ENCODE assay signal across 9 mouse cellular contexts in genomic region chr10:67026375-67026774, GRCm38 (mm10).
DNase-seq lines count a peak whose midpoint lies in the region; ATAC-seq lines count a peak whose summit lies in the region.
"Had no signal": no experiment of that assay in that cellular context is flagged by ENCODE, and none has a peak within 500 bp of the region (broad histone marks: within the 10 kb centered on the region; RNA-seq: fewer than 3 reads in every experiment).

No protein-coding gene starts in this region.

- intact Hi-C loops in gastrocnemius, postnatal 36 days (cut with DNase I), result no loop called here

- peak overlapping the region; percentile 61; the same call in 1 of the 2 replicates for H3K27ac ChIP-seq in heart, embryonic 12.5 days (ENCODE audit: poor library complexity, severe bottlenecking)
- H3K27ac ChIP-seq in neural tube, embryonic 11.5 days (ENCODE audit: low read depth, low read length), result peak overlapping the region; percentile 34; the same call in 1 of the 2 replicates
- H3K27ac ChIP-seq in liver, embryonic 12.5 days, result peak overlapping the region; percentile 76

- 0 out of 2 replicates have a peak, but pooled peaks cover 3% of the 10 kb centered on the region for H3K9me3 ChIP-seq in heart, embryonic 12.5 days (replicated peaks)
- H3K9me3 ChIP-seq in neural tube, embryonic 11.5 days (ENCODE audit: control insufficient read depth, low read length), result no peaks in the 10 kb centered on the region
- H3K9me3 ChIP-seq in liver, embryonic 12.5 days (replicated peaks), result no peaks in the 10 kb centered on the region

- H3K36me3 ChIP-seq in heart, embryonic 12.5 days, result peaks cover 27% of the 10 kb centered on the region
- H3K36me3 ChIP-seq in neural tube, embryonic 11.5 days (ENCODE audit: control insufficient read depth, insufficient read depth, low read length), result peaks cover 2% of the 10 kb centered on the region
- peaks cover 9% of the 10 kb centered on the region; the same call in 1 of the 2 replicates for H3K36me3 ChIP-seq in liver, embryonic 12.5 days

- H3K27me3 ChIP-seq in heart, embryonic 12.5 days (replicated peaks), result no peaks in the 10 kb centered on the region
- no peaks in the 10 kb centered on the region for H3K27me3 ChIP-seq in neural tube, embryonic 11.5 days (ENCODE audit: control insufficient read depth, insufficient read depth, low read length)
- no peaks in the 10 kb centered on the region for H3K27me3 ChIP-seq in liver, embryonic 12.5 days (replicated peaks)

- no peak for DNase-seq in heart, adult 11 months
- no peak for DNase-seq in neural tube, embryonic 11.5 days (ENCODE audit: low spot score)
- no peak for DNase-seq in neural tube, embryonic 10.5 days (ENCODE audit: extremely low spot score, low spot score)
- no peak for DNase-seq in B cell, adult 2 months
- DNase-seq in thymus, postnatal 4 days, result no peak
- DNase-seq in gastrocnemius, postnatal 36 days, result no peak

- no peak overlapping the region for H3K9ac ChIP-seq in heart, embryonic 12.5 days
- no peak overlapping the region for H3K9ac ChIP-seq in neural tube, embryonic 11.5 days (ENCODE audit: low read length)
- no peak overlapping the region for H3K9ac ChIP-seq in liver, embryonic 12.5 days

- peaks cover 15% of the 10 kb centered on the region for H3K4me1 ChIP-seq in heart, embryonic 12.5 days (replicated peaks)
- H3K4me1 ChIP-seq in neural tube, embryonic 11.5 days (ENCODE audit: control insufficient read depth, insufficient read depth, low read length), result peaks cover 7% of the 10 kb centered on the region; the same call in 1 of the 2 replicates
- H3K4me1 ChIP-seq in liver, embryonic 12.5 days, result peaks cover 16% of the 10 kb centered on the region

- no peak for ATAC-seq in heart, embryonic 12.5 days (ENCODE audit: insufficient number of reproducible peaks, low FRiP score)
- ATAC-seq in neural tube, embryonic 11.5 days (ENCODE audit: insufficient read depth, low FRiP score, low TSS enrichment), result no peak
- ATAC-seq in liver, embryonic 12.5 days, result no peak

- WGBS in heart, embryonic 12.5 days, result 86% methylated on average over 8 of the region's 8 CpGs
- WGBS in neural tube, embryonic 11.5 days, result 71% methylated on average over 8 of the region's 8 CpGs
- WGBS in liver, embryonic 12.5 days (ENCODE audit: insufficient replicate concordance), result 79% methylated on average over 8 of the region's 8 CpGs

- H3K4me3 ChIP-seq in heart, embryonic 12.5 days, result no peak overlapping the region
- no peak overlapping the region for H3K4me3 ChIP-seq in neural tube, embryonic 11.5 days (ENCODE audit: low read depth, low read length)
- no peak overlapping the region for H3K4me3 ChIP-seq in liver, embryonic 12.5 days
- H3K4me3 ChIP-seq: erythroblast, embryonic 14.5 days had no signal

- no peak overlapping the region for H3K4me2 ChIP-seq in heart, embryonic 12.5 days
- H3K4me2 ChIP-seq in neural tube, embryonic 11.5 days (ENCODE audit: low read depth), result no peak overlapping the region
- peak overlapping the region; percentile 13; the same call in 1 of the 2 replicates for H3K4me2 ChIP-seq in liver, embryonic 12.5 days
